Mouse (Mus musculus): ENCODE data around the gene Clec10a. TPM values are rescaled to one million over a fixed set of nuclear protein-coding genes. Genes with fewer than 3 reads are reported as not detected.
"Not testable (repeated sequence)": the region's sequence is repeated elsewhere in the genome, so short reads cannot be mapped to it uniquely, and the experiment has no call there.

The Clec10a gene
- 1.3 and 11.2 TPM in 2 replicates for total RNA-seq (2015; ENCODE audit: low replicate concordance)
- 0.77 and 2.6 TPM in 2 replicates for total RNA-seq (2017; ENCODE audit: low replicate concordance)

GRCm38 (mm10) chr11:70155897-70156296 lies at the start of gene Clec10a:
Clec10a (plus strand) TSS chr11:70156197.
- ATAC-seq (replicated peaks; ENCODE audit: low FRiP score, poor library complexity, severe bottlenecking), result not testable (repeated sequence)

- no peak for ATAC-seq (replicated peaks; ENCODE audit: low FRiP score, poor library complexity, severe bottlenecking)
Measured at GRCm38 (mm10) chr11:70107085-70107484, 48.9 kb upstream of the Clec10a start.

DNA sequence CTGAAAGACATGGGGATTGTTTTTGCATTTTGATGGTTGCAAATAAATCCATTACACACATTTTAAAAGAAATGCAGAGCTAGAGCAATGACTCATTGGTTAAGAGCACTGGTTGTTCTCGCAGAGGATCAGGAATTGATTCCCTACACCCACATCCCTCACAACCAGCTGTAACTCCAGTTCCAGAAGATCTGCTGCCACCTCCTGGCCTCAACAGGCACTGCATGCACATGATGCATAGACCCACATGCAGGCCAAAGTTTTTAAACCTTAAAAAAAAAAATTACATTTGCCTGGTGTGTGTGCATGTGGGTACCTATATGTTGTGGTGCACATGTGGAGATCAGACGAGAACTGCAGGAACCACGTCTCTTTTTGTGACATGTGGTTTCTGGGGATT lies 45.9 kb upstream of the Clec10a start:
- ATAC-seq (replicated peaks; ENCODE audit: low FRiP score, poor library complexity, severe bottlenecking), result peak; percentile 70

- no peak for ATAC-seq (replicated peaks; ENCODE audit: low FRiP score, poor library complexity, severe bottlenecking)
Measured at GRCm38 (mm10) chr11:70114562-70114961, 41.4 kb upstream of the Clec10a start.

GRCm38 (mm10) chr11:70115901-70116300 lies 40.1 kb upstream of the Clec10a start:
- no peak for ATAC-seq (replicated peaks; ENCODE audit: low FRiP score, poor library complexity, severe bottlenecking)

DNA sequence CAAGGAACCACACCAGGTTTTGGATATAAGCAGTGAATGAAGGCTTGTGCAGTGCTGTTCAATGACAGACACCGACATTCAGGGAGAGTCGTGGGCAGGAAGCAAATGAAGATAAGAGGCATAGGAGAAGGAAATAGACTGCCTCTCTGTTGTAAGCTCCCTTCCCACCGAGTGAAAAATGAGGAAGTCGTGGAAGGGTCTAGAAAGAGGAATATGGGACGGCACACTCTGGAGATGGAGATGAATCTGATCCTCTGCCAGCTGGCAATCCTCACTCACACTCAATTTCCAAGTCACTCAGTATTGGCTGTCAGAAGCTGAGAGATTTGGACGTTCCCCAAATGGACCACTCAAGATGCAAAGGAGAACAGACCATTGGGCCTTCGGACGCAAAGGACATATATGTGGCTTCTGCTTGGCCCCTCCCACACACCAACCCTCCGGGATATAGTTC lies 26.0 kb upstream of the Clec10a start, which contains the start of gene Mgl2:
Mgl2 (plus strand) TSS at position 404 of the 454 bp plus-strand sequence.
- ATAC-seq (replicated peaks; ENCODE audit: low FRiP score, poor library complexity, severe bottlenecking), result no peak

GRCm38 (mm10) chr11:70135001-70135400 lies 21.0 kb upstream of the Clec10a start:
- ATAC-seq (replicated peaks; ENCODE audit: low FRiP score, poor library complexity, severe bottlenecking), result not testable (repeated sequence)

GRCm38 (mm10) chr11:70135925-70136324 lies 20.1 kb upstream of the Clec10a start:
- ATAC-seq (replicated peaks; ENCODE audit: low FRiP score, poor library complexity, severe bottlenecking), result peak; percentile 34; the same call in 1 of the 2 replicates

- no peak for ATAC-seq (replicated peaks; ENCODE audit: low FRiP score, poor library complexity, severe bottlenecking)
Measured at GRCm38 (mm10) chr11:70139171-70139570, 16.8 kb upstream of the Clec10a start.

GRCm38 (mm10) chr11:70151072-70151471 lies 4.9 kb upstream of the Clec10a start:
- ATAC-seq (replicated peaks; ENCODE audit: low FRiP score, poor library complexity, severe bottlenecking), result no peak

- ATAC-seq (replicated peaks; ENCODE audit: low FRiP score, poor library complexity, severe bottlenecking), result no peak
Measured at GRCm38 (mm10) chr11:70162336-70162735, 6.3 kb downstream of the Clec10a start.

DNA sequence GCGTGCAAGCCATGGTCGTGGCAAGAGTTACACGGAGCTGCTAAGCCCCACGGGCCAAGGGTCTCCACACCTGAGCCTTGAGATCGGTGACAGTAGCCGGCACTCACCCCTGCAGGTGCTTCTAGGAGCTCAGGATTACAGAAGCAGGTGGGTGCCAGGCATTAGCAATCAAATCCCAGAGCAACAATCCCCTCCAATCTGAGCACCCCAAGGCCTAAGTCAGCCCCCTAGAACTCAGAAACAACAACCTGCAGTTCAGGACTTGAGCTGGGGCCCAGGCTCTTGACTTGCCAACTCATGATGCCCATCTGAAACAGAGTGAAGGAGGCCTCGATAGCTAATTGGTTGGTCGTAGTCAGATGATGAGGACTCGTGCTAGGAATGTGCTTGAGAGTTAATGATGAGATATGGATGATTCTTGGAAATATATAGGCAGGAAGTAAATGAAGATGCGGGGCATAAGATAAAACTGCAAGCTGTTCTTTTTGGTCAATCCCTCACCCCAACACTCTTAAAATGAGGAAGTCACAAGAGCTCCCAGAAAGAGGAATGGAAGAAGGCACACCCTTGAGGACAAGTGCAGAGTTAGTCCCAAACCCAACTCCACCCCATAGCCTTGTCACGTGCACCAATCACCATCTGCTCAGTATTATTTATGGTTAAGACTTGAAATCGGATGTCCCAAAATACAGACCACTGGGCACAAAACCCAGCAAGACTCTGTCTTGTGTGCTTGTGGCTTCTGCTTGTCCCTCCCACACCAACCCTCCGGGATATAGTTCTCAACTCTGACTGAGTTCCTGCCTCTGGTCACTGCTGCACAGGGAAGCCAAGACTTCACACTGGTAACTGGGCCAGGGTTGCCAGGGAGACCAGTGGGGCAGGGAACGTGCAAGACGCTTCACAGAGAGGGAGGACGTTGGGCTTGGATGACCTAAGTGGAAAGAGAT lies 10.2 kb downstream of the Clec10a start:
- no peak for ATAC-seq (replicated peaks; ENCODE audit: low FRiP score, poor library complexity, severe bottlenecking)

- no peak for ATAC-seq (replicated peaks; ENCODE audit: low FRiP score, poor library complexity, severe bottlenecking)
Measured at GRCm38 (mm10) chr11:70168136-70168535, 12.1 kb downstream of the Clec10a start.

DNA sequence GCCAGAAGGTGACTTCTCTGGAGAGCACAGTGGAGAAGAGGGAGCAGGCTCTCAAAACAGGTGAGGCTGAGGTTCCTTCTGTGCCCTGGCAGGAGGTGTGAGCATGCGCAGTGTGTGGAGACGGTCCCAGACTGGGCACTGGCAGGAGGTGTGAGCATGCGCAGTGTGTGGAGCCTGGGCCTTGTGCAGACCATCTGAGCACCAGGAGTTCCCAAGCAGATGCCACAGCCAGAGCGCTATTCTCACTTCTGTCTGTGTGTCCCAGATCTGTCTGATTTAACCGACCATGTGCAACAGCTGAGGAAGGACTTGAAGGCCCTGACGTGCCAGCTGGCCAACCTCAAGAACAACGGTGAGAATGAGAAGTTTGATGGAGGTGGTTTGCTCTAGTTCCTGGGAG lies 13.5 kb downstream of the Clec10a start:
- ATAC-seq (replicated peaks; ENCODE audit: low FRiP score, poor library complexity, severe bottlenecking), result not testable (repeated sequence)

DNA sequence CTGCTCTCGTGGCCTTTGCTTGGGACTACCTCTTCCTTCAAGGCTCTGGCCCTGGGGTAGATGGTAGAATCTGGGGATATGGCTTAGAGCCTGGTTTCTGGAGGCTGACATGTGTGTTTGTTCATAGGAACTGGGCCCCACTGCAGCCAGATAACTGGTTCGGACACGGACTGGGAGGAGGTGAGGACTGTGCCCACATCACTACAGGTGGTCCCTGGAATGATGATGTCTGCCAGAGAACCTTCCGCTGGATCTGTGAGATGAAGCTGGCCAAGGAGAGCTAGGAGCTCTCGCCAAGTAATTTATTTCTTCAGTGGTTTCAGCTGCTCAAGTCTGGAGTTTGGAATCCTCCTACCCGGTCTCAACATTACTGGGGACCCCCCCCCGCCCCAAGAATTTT lies 14.3 kb downstream of the Clec10a start:
- ATAC-seq (replicated peaks; ENCODE audit: low FRiP score, poor library complexity, severe bottlenecking), result no peak

GRCm38 (mm10) chr11:70171181-70171580 lies 15.2 kb downstream of the Clec10a start:
- ATAC-seq (replicated peaks; ENCODE audit: low FRiP score, poor library complexity, severe bottlenecking), result no peak

DNA sequence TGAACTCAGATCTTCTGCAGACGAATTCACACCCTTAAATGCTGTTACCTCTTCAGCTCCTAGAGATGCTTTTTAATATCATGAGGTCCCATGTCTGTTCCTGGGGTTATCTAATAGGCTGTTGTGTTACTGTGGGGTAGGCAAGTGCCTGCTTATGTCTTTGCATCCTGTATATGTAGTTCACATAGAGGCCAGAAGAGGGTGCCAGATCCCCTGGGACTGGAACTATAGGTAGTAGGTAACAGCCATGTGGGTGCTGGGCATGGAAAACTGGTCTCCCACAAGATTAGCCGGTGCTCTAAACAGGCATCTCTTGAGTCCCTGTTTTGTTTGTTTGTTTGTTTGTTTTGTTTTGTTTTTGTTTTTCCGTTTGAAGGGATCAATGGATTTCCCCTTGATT lies 15.8 kb downstream of the Clec10a start:
- 0 out of 2 replicates have a peak, but pooled peaks have one; percentile 57 for ATAC-seq (replicated peaks; ENCODE audit: low FRiP score, poor library complexity, severe bottlenecking)

- ATAC-seq (replicated peaks; ENCODE audit: low FRiP score, poor library complexity, severe bottlenecking), result no peak
Measured at GRCm38 (mm10) chr11:70172298-70172697, 16.3 kb downstream of the Clec10a start.

DNA sequence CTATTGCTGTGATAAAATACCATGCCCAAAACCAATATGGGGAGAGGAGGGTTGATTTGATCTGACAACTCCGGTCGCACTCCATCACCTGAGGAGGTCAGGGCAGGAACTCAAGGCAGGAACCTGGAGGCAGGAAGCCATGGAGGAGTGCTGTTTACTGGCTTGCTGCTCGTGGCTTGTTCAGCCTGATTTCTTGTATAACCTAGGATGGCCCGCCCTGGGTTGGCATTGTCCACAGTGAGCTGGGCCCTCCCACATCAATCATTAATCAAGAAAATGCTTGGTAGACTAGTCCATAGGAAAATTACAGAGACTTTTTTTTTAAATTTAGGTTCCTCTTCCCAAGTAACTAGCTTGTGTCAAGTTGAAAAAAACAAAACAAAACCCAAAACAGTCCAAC lies 18.5 kb downstream of the Clec10a start:
- no peak for ATAC-seq (replicated peaks; ENCODE audit: low FRiP score, poor library complexity, severe bottlenecking)

- ATAC-seq (replicated peaks; ENCODE audit: low FRiP score, poor library complexity, severe bottlenecking), result no peak
Measured at GRCm38 (mm10) chr11:70177647-70178046, 21.6 kb downstream of the Clec10a start.

DNA sequence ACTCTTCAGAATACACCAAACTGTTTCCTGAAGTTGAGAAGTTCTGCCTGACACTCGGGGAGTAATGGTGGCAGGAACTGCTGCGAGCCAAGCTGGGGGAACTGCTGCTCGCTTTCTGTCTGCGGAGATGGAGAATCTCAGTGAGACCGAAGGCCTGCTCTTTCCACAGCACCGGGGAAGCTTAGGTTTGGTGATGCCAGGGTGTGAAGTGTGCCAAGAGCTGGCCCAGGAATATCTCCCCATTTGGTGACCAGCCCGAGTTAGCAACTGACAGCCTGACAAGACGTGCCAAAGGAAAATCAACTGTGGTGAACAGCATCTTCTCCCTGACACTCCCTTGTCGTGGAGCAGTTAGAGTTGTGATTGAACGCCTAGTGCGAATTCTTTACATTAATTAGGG lies 22.3 kb downstream of the Clec10a start:
- ATAC-seq (replicated peaks; ENCODE audit: low FRiP score, poor library complexity, severe bottlenecking), result no peak
